Mouse (Mus musculus) retina, adult 2 months (tissue): ENCODE measurements around the gene Dglucy.

Experiments used
- DNase-seq: peaks from one replicate; pipeline ENCODE4 v3.0.0-alpha.2; 2012; ENCODE audit warnings: low read depth, low spot score

Gene Dglucy

DNA sequence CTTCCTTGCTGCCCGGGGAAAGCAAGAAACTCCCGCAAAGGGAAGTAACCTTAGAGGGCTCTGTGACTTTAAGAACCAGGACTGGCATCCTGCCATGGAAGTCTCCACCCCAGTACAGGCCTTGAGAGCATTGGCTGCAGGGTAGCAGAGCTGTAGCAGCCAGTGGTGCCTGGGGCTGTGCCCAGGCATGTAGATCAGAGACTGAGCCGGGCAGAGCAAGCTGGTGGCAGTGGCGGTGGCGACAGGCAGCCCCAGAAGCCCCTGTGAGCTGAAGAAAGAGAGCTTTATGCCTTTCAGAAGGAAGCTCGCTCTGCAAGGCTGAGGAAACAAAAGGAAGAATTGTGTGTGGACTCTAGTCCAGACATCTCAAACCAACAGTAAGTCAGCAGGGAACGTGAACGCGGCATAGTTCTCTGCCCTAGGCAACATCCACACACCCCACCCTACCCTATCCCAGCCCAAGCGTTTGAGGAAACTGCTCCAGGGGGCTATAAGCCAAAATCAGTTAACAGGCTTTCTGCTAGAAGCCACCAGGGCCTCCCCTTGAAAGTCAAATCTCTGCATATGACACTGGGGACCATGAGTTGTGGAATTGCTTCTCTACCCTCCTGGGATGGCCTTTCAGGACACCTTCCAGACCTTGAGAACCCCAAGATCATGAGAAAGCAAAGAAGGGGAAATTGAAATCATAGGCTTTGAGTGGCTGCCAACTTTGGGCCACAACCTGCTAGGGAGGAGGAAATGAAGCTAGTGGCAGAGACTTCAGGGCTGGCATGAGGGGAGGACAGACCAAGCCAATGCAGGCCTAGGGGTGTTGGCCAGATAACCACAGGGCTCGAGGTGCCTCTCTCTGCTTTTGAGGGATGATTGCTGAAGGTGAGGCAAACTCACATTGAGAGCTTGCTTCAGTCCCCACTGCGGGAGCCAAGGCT lies at the start of gene Dglucy:
TSS of gene Dglucy (plus strand) at position 124 of the 932 bp plus-strand sequence.
- no peak for DNase-seq

DNA sequence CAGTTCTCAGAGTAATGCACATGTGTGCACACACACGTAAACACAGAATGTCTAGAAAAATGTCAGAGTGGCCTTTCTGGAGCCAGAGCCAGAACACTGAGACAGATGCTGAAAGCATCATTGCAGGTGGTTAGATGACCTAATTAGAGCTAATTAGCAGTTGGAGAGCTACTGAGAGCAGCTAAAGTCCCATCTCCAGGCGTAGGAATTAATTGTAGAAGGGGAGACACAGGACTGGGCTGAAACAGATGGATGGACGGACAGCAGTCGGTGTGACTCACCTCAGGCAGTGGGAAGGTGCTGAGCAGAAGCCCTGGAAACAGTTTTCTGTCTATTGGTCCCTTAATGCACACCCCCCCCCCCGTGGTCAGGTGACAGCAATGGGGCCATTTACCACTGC lies 43.7 kb upstream of the Dglucy start:
- DNase-seq, result no peak

DNA sequence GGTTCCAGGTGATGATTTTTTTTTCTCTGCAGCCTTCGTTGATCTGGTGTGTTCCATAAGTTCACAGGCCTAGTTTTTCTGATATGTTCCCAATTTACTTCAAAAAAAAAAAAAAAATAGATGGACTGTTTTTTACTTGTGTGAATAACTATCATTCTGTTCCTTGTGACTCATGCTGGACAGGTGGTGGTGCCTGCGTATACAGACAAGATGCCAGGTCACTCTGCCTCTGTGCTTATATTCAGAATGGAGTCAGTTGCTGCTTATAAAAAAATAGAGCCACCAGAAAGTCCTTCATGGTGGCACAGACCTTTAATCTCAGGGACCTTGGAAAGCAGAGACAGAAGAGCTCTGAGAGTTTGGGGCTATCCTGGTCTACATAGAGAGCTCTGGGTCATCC lies 43.3 kb upstream of the Dglucy start:
- DNase-seq, result no peak

DNA sequence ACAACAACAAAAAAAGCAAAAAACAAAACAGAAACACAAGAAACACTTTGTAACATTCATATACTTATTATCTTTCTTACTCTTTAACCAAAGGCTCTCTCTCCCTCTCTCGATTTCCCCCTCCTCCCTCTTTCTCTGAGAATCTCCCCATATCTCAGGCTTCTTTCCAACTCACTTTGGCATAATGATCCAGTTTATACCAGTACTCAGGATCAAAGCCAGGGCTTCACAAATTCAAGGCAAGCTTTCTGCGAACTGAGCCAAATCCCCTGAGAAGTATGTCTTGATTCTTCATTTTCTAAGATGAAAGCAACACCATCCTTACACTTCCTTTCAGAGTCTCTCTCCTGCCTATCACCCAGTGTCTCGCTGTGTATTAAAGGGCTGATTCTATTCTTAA lies 40.4 kb upstream of the Dglucy start:
- DNase-seq, result no peak

DNA sequence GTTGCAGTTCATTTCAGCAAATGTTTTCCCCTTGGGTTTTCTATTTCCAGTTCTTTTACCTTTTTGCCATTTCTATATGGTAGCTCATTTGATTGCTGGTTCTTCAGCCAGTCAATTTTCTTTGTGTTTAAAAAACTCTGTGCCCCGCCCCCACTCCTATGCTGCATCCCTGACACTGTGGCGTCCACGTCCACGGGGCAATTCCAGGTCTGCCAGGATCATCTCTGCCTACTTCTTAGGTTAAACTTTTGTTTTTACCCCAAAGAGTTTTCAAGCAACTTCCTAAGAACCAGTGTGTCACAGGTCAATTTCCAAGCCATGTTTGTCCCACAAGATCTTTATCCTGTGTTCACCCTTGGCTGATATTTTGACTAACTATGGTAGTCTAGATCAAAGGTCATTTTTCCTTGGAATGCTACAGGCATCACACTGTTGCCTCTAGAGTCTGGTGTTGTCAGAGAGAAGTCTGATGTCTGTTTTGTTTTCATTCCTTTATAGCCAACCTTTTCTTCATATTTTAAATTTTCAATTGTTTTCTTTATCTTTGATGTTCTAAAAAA lies 39.8 kb upstream of the Dglucy start:
- no peak for DNase-seq

DNA sequence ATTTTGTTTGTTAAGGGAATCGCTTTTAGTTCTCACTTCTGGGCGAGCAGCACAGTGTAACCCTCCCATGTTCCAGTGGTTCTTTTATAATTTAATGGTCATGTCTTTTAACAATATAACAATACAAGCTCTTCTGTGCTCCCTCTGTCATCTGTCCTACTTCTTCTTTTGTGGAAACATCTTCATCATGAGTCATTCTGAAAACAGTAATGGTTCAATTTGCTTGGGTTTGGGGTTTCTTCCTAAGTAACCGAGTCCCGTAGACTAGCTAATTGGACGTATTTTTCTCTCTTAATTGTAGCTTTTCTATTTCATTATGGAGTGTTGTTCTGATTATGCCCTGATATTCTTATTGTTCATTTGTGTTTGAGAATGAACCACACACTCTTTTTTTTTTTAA lies 38.5 kb upstream of the Dglucy start:
- DNase-seq, result no peak

DNA sequence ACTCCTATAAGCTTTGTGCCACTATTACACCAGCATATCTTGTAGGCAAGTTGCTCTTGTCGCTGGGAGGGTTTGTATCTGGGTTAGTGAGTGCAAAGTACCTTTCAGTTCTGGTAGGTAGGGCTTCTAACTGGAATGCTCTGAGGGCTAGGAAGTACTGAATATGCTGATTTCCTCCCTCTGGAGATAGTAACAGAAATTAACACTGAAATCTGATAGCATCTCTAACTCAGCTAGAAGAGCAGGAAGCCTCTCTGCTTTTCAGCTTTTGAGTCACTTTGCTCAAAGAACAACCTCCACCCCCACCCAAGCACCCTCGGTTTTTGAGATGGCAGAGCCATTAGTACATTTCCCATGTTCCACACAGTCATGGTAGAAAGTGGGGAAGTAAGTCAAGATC lies 36.4 kb upstream of the Dglucy start:
- no peak for DNase-seq

DNA sequence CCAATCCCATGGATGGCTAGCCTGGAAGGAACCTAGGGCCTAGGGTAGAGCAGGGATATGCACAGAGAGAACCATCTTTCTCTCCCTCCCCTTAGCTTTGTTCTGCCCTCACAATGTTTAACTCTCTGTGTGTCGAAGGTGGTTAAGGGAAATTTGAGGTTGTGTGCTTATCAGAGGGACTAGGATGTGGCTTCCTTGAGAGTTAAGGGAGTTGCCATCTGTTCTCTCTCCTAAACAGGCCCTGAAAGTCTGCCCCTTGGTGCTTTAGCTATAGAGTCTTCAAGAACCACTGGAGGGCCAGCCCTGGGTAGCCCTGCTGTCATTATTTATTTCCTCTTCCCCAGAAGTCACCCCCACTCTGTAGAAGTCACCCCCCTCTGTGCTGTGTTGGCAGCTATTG lies 25.9 kb upstream of the Dglucy start:
- no peak for DNase-seq

DNA sequence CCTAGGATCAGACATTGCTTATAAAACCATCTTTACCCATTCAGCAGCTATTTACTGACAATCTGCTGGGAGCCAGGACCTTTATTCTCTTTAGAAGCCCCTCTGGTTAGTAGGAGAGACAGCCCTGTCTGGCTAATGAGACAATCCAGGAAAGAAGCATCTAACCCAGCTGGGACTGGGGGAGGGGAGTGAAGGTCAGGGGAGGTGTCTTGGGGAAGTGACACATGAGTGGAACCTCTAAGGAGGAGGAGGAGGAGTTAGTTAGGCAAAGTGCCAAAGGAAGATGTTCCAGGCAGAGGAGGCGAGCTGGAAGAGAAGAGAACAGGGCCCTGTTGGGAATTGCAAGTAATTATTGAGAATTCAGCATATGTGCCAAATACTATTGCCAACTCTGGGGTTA lies 25.1 kb upstream of the Dglucy start:
- no peak for DNase-seq

DNA sequence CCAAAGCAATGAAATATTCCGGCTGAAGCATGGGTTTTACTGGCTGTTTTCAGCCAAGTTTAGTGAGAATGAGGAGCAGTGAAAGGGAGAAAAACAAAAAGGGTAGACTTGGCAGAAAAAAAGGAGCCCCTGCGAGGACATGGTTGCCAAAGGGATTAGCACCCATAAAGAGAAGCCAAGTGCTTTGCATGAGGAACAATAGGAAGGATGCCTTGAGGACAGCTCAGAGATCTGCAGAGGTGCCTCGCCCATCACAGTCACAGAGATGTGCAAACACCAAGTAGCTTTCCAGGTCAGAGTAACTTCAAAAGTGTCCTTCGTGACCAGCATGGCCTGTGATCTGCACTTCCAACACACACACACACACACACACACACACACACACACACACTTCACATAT lies 21.4 kb upstream of the Dglucy start:
- no peak for DNase-seq

DNA sequence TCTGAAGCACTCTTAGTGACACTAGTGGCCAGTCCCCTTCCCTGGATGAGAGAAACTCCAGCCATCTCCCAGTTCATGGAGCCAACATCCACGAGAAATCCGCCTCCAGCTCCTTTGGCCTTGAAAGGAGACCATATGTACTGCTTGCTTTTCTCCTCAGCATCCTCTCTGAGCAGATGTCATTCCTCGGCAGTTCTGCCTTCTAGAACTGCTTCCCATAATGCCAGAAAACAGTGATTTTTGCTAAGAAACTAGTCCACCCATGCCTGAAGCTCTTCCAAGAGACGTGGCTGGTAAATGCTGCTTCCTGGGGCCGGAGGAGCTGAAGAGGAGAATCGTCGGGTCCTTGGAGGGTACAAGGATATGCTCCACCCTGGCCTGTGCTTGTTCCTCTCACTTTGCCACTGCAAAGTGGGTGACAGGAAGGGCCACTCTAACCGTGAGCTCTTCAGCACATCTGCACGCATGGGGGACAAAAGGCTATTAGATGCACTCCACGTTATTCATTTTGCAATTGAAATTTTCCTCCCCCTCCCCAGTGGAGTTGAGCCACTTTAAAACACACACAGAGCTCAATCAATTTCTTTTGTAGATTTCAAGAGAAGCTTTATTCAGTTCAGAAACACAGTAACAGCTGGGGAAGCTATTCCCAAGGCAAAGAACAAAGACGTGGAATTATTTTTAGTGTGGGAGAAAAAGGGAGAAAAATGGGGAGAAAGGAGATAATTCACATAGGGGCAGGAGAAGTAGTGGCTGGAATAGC lies 16.0 kb upstream of the Dglucy start:
- DNase-seq, result no peak

DNA sequence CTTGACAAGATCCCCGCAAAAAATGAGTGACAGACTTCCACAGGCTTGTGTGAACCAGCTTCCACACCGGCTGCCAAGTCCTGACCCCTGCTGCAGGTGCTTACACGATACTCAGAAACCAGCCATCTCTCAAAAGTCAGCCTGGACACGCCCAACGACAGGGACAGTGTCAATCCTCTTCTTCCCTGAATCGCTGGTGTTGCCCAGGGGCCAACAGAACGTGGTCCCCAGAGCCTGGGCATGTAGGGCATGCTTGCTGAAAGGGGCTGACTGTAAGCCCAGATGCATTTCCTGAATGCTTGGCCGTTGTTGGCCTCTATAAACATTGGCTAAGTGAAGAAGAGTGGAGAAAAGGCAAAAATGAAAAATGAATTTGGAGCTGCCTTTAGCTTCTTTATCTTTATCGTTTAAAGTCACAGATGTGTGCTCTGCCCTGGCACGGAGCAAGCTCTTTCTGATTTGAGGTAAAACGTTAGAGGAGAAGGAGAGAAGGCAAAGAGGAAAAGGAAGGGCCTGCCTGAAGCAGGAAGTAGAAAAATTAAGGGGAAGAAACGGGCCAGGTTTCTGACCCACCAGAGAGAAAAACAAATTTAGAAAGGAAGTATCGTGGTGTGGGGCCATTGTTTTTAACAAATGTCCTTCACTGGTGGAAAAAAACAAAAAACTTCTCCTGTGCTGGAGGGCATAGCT lies 14.4 kb upstream of the Dglucy start:
- no peak for DNase-seq

DNA sequence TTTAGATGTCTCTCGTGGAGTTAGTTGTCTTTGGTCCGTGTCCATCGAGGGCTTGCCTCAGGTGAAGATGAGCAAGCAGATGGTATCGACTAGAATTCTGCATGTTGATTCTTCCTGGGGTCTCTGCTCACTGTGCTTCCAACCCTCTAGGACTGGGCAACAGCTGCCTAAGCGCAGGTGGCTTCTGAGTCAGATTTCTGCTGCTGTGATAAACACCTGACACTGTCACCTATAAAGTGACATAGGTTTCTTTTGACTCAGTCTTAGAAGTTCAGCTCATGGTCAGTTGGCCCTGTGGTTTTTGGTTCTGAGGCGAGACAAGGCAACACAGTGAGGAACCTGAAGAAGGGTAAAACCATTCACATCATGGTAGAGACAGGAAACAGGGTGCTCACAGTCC lies 9.0 kb upstream of the Dglucy start:
- DNase-seq, result no peak

DNA sequence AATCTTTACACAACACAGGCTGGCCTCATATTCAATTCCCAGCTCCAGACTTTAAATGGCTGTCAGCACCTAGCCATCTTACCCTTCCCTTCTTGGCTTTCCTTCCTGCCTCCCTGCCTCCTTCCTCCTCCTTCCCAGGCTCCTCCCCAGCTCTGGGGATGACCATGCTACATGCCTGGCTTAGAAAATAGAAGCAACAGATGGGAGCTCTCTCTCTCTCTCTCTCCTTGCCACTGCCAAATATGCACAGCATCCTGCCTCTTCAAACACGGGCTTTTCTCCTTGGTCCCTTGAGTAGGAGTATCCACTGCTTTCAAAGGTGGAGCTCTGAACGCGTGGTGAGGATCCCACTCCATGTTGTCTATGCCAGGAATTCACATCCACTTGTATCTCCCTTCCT lies 8.1 kb upstream of the Dglucy start:
- no peak for DNase-seq

DNA sequence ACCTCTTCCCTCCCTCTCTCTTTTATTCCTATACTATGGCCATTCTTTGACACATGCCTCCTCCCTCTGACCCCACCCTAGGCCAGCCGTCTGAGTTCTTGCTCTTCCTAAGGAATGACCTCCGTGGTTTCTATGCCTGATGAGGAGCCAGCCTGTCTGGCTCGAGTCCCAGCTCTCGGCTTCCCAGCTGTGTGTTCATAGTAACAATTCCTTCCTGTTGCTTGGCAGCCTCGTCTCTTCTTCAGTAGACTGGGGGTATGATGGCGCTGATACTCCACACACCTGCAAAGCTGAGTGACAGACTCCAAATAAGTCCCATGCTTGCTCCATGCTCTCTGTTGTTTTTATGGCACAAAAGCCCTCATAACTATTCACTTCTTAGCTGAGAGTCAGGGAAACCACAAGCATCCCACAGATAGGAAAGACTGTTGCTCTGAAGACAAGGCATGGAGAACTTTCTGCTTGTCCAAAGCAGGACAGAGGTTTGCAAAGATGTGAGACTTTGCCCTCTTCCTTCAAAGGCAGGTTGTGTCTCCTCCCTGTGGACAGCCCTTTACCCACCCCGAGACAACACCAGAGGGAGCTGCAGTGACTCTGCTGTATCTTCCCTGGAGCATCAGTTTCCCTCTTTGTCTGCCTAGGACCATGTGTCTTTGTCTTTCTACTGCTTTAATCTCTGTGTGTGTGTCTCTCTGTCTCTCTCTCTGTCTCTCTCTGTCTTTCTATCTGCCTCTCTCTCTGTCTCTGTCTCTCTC lies 6.5 kb upstream of the Dglucy start:
- DNase-seq, result no peak

DNA sequence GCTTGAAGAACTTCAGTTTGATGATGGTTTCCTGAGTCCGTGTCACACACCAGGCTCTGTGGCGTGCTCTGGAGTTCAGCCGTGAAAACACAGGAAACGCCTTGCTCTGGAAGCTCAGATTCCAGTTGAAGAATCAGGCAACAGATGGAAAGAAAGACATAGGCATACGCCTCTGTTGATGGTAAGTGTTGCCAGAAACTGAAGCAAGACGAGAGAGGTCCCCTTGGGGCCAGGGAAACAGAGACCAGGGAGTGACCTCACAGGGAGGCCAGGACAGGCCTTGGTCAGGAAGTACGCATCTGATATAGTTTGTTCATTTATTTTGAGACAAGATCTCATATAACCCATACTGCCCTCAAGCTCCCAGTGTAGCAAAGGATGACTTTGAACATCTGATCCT lies 4.1 kb upstream of the Dglucy start:
- no peak for DNase-seq

DNA sequence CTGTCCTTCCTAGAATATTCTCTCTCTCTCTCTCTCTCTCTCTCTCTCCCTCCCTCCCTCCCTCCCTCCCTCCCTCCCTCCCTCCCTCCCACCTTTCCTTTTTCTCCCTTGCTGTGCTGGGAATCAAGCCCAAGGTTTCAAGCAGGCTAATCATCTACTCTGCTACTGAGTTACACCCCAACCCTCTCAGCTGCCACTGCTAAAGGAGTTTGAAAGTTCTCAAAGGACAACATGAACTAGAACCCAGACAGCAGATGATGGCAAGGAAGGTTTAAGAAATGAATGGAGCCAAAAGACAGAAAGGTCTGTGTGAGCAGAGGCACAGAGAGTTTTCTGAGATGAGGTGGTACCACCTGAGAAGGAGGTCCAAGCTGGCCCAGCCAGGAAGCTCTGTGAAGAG lies 3.6 kb upstream of the Dglucy start:
- no peak for DNase-seq

DNA sequence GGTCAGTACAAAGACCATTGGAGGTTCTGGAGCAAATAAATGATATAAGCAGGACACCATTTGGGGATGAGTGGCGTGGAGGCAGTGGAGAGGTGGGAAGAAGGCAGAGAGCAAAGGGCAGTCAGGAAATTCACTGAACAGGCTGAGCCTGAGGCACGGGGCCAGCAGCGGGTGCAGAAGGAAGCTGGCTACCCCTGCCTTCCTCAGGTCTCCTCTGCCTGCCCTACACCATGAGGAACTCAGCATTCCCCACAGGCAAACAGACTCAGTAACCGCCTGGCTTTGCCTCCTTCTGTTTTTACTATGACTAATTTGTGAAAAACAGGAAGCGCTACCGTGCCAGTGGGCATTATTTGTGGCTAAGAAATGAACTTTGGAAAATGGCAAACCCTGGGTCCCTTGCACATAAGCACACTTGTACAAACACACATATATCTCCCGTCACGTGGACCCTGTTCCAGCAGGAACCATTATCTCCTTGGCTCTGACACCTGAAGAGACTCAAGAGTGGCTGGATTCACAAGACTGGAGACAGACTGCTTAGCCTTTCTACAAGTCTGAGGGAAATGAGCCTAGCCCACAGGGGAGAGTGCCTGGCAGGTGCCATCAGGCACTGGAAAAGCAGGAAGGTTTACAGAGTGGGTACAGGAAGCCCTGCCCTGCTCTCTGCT lies 2.8 kb upstream of the Dglucy start:
- no peak for DNase-seq

DNA sequence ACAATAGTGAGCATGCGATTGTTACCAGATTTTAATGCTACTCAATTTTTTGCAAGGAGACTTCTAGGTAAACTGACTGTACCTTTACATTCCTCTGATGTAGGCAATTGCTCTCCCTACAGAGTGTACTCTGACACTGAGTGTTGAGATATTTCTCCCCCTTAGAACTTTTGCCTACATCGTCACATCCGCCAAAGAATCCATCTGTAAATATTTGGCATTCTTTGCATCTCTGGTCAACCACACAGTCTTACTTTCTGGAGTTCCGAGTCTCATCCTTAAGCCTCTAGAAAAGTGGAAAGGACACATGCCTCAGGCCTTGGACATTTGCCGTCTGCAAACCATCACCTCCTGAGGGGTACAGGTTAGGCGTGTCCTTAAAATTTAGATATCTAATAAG lies 1.9 kb upstream of the Dglucy start:
- DNase-seq, result no peak

DNA sequence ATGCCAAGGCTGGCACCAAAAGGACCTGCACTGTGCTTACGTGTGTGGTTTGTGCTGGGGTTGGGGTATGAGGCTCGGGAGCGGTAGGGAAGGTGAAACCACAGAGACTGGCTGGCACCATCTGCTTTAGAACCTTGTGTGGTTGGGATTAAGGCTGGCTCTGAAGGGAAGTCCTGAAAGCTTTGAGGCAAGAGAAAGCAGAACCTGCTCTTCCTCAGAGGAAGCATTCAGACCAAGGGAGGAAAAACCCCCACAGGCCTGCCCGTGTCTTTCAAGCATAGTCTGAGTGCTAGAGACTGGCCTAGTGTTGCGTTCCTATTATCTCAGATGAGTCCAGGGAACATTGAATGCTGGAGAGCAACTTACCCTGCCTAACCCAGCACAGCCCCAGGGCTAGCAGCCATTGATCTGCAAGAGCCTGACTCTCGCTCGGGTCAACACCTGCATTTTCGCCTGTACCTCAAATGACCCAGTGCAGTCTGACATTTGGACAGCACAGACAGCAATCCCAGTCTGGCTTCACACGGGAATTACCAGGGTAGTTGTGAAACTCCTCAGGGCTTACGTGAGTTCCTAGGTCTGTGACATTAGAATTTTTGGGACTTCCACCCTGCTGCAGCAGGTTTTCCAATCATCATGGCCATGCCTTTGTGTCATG lies 452 bp upstream of the Dglucy start:
- no peak for DNase-seq
